Mouse (Mus musculus): Measurements from ENCODE around the gene Gcgr.

DNA sequence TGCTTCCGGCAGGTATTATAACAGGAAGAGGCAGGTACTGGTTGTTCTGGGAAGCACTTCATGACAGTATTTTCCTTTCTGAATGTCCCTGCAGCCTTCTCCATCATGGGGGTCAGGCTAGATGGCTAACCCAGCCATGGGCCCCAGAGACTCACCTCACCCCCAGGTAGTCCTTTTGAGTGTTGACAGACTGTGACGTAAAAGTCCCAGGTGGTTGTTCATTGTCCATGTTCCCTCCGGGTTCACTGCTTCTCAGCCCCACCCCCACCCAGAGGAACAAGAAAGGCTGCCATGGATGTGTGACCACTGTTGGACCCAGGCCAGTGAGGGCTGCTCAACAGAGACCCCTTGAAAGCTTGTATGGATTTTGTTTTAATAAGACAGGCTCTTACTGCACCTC is 37.1 kb upstream of the Gcgr start:
- TF ChIP-seq CTCF (IDR thresholded peaks at IDR 0.05): no peak
- TF ChIP-seq EP300 (IDR thresholded peaks at IDR 0.05): no peak

Measured in lung, postnatal 0 days (tissue).